Mouse (Mus musculus): ENCODE measurements around the gene Ric1. TPM values are rescaled to one million over a fixed set of nuclear protein-coding genes. Genes with fewer than 3 reads are reported as not detected.

Gene Ric1
- polyA plus RNA-seq, 1 experiment from 2014 or later: 13.5 TPM

- Histone ChIP-seq H3K4me3 (replicated peaks; ENCODE audit: low read depth, low read length) (no peak overlapping the region), H3K9ac (ENCODE audit: low read depth, low read length) (no peak overlapping the region), H3K4me2 (ENCODE audit: low read length) (no peak overlapping the region), H3K27me3 (ENCODE audit: insufficient read depth, low read length) (no peaks in the 10 kb centered on the region), H3K4me1 (replicated peaks; ENCODE audit: insufficient read depth, low read length) (no peaks in the 10 kb centered on the region), H3K9me3 (replicated peaks; ENCODE audit: low read length) (no peaks in the 10 kb centered on the region), H3K27ac (no peak overlapping the region), H3K36me3 (ENCODE audit: insufficient read depth, low read length) (no peaks in the 10 kb centered on the region)
- ATAC-seq (replicated peaks; ENCODE audit: low FRiP score, low read depth) (no peak), DNase-seq (ENCODE audit: low spot score) (no peak)
- TF ChIP-seq CTCF (IDR thresholded peaks at IDR 0.05; ENCODE audit: low read depth): no peak
- WGBS: 74% methylated on average over 7 of the region's 7 CpGs
These were observed 35.4 kb upstream of the Ric1 start for GRCm38 (mm10) chr19:29486545-29487206.

DNA sequence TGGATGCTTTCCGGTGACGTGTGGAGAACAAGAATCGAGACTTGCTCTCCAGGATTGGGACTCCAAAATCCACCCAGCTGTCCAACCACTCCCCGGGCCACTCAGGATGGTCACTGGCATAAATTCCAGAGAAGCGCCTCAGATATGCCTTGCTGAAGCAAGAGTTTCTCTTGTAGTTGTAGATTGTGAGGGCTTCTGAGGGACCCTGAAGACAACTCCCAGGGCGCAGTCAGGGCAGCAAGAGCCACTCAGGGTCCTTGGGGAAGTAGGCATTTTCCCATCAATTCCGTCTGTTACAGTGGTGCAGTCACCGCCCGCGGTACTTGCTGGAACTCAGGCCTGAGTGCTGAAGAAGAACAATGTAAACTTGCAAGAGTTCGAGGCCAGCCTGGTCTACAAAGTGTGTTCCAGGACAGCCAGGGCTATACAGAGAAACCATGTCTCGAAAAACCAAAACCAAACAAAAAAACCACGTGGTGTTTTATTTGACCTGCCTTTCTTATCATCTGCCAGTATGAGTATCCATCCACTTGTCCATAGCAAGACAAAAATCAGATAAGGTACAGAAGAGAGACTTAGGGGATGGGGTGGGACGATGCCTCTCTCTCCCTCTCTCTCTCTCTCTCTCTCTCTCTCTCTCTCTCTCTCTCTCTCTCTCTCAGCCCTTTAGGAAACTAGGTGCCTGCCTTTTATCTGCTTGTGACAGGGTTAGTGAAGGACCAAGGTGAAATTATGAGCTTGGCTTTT, 34.6 kb upstream of the Ric1 start:
- WGBS: 87% methylated on average over 14 of the region's 14 CpGs
- Histone ChIP-seq H3K9ac (ENCODE audit: low read depth, low read length) (no peak overlapping the region), H3K4me3 (replicated peaks; ENCODE audit: low read depth, low read length) (no peak overlapping the region), H3K9me3 (replicated peaks; ENCODE audit: low read length) (no peaks in the 10 kb centered on the region), H3K4me2 (ENCODE audit: low read length) (no peak overlapping the region), H3K27me3 (ENCODE audit: insufficient read depth, low read length) (no peaks in the 10 kb centered on the region), H3K4me1 (replicated peaks; ENCODE audit: insufficient read depth, low read length) (no peaks in the 10 kb centered on the region), H3K36me3 (ENCODE audit: insufficient read depth, low read length) (no peaks in the 10 kb centered on the region), H3K27ac (no peak overlapping the region)
- no peak for TF ChIP-seq CTCF (IDR thresholded peaks at IDR 0.05; ENCODE audit: low read depth)
- DNase-seq (ENCODE audit: low spot score): no peak
- ATAC-seq (replicated peaks; ENCODE audit: low FRiP score, low read depth): no peak

GRCm38 (mm10) chr19:29488073-29488390, 34.0 kb upstream of the Ric1 start:
- ATAC-seq (replicated peaks; ENCODE audit: low FRiP score, low read depth) (no peak), DNase-seq (ENCODE audit: low spot score) (no peak)
- no peaks in the 10 kb centered on the region for H3K4me1 ChIP-seq (replicated peaks; ENCODE audit: insufficient read depth, low read length)
- no peaks in the 10 kb centered on the region for H3K36me3 ChIP-seq (ENCODE audit: insufficient read depth, low read length)
- no peaks in the 10 kb centered on the region for H3K9me3 ChIP-seq (replicated peaks; ENCODE audit: low read length)
- no peak overlapping the region for H3K27ac ChIP-seq
- TF ChIP-seq CTCF (IDR thresholded peaks at IDR 0.05; ENCODE audit: low read depth): no peak
- no peak overlapping the region for H3K4me2 ChIP-seq (ENCODE audit: low read length)
- 43% methylated on average over 6 of the region's 6 CpGs for WGBS
- no peak overlapping the region for H3K9ac ChIP-seq (ENCODE audit: low read depth, low read length)
- H3K4me3 ChIP-seq (replicated peaks; ENCODE audit: low read depth, low read length): no peak overlapping the region
- no peaks in the 10 kb centered on the region for H3K27me3 ChIP-seq (ENCODE audit: insufficient read depth, low read length)

- Histone ChIP-seq H3K4me1 (replicated peaks; ENCODE audit: insufficient read depth, low read length) (no peaks in the 10 kb centered on the region), H3K4me3 (replicated peaks; ENCODE audit: low read depth, low read length) (no peak overlapping the region), H3K27ac (no peak overlapping the region), H3K4me2 (ENCODE audit: low read length) (peak overlapping the region; percentile 14; the same call in 1 of the 2 replicates), H3K9me3 (replicated peaks; ENCODE audit: low read length) (no peaks in the 10 kb centered on the region), H3K36me3 (ENCODE audit: insufficient read depth, low read length) (no peaks in the 10 kb centered on the region), H3K27me3 (ENCODE audit: insufficient read depth, low read length) (no peaks in the 10 kb centered on the region), H3K9ac (ENCODE audit: low read depth, low read length) (0 out of 2 replicates have a peak overlapping the region, but pooled peaks have one; percentile 15)
- DNase-seq (ENCODE audit: low spot score) (no peak), ATAC-seq (replicated peaks; ENCODE audit: low FRiP score, low read depth) (no peak)
- no peak for TF ChIP-seq CTCF (IDR thresholded peaks at IDR 0.05; ENCODE audit: low read depth)
- 29% methylated on average over 10 of the region's 10 CpGs for WGBS
These were observed 33.7 kb upstream of the Ric1 start for GRCm38 (mm10) chr19:29488420-29488819.

DNA sequence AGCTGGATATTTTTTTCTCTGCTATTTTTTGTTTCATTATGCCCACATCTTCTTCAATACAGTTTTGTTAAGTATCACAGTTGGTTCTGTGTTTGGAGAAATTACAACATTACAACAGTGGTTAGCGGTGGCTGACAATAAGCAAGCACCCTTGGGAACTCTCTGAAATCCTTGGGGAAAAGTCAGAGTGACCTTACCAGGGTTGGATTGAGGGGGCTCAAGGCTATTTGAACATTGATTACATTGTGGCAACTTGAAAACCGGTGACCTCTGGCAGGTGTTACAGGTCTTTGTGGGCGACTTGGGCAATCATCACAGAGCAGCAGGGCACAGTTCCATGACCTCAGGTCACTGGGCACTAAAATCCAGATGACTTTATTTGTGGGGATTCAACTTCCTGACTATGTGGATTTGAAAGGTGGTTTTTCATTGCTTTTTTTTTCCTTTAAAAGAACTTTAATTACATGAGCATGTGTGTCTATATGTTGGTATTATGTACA, 32.2 kb upstream of the Ric1 start:
- no peaks in the 10 kb centered on the region for H3K4me1 ChIP-seq (replicated peaks; ENCODE audit: insufficient read depth, low read length)
- no peak overlapping the region for H3K4me3 ChIP-seq (replicated peaks; ENCODE audit: low read depth, low read length)
- no peak for DNase-seq (ENCODE audit: low spot score)
- no peak for ATAC-seq (replicated peaks; ENCODE audit: low FRiP score, low read depth)
- H3K27me3 ChIP-seq (ENCODE audit: insufficient read depth, low read length): no peaks in the 10 kb centered on the region
- H3K27ac ChIP-seq: no peak overlapping the region
- H3K4me2 ChIP-seq (ENCODE audit: low read length): no peak overlapping the region
- no peaks in the 10 kb centered on the region for H3K36me3 ChIP-seq (ENCODE audit: insufficient read depth, low read length)
- TF ChIP-seq CTCF (IDR thresholded peaks at IDR 0.05; ENCODE audit: low read depth): no peak
- H3K9ac ChIP-seq (ENCODE audit: low read depth, low read length): no peak overlapping the region
- H3K9me3 ChIP-seq (replicated peaks; ENCODE audit: low read length): no peaks in the 10 kb centered on the region
- WGBS: 75% methylated on average over 3 of the region's 3 CpGs

DNA sequence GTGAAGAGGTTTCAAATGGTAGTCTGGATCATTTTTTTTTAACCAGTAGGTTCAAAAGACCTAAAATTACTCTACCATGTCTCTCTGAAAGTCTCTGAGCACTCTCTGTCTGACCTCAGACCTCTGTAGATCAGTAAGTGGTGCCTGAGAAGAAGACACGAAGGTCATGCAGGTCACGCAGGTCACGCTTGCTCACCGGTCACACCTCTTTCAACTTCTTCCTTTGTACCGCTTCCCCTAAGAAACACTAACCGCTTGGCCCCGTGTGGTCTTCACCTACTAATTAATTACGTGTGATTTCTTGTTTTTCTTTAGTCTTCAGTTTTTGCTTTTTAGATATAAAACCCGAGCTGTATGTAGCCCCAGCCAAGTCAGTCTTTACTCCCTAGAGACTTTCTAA, 30.6 kb upstream of the Ric1 start:
- Histone ChIP-seq H3K9me3 (replicated peaks; ENCODE audit: low read length) (no peaks in the 10 kb centered on the region), H3K27me3 (ENCODE audit: insufficient read depth, low read length) (no peaks in the 10 kb centered on the region), H3K9ac (ENCODE audit: low read depth, low read length) (no peak overlapping the region), H3K36me3 (ENCODE audit: insufficient read depth, low read length) (no peaks in the 10 kb centered on the region), H3K4me2 (ENCODE audit: low read length) (no peak overlapping the region), H3K4me3 (replicated peaks; ENCODE audit: low read depth, low read length) (no peak overlapping the region), H3K27ac (no peak overlapping the region), H3K4me1 (replicated peaks; ENCODE audit: insufficient read depth, low read length) (no peaks in the 10 kb centered on the region)
- WGBS: 61% methylated on average over 9 of the region's 9 CpGs
- ATAC-seq (replicated peaks; ENCODE audit: low FRiP score, low read depth) (no peak), DNase-seq (ENCODE audit: low spot score) (no peak)
- TF ChIP-seq CTCF (IDR thresholded peaks at IDR 0.05; ENCODE audit: low read depth): no peak

All from kidney, postnatal 0 days (tissue).